Mouse (Mus musculus) forebrain, embryonic 16.5 days (tissue): Measurements from ENCODE around the gene Styxl1. TPM values are rescaled to one million over a fixed set of nuclear protein-coding genes. Genes with fewer than 3 reads are reported as not detected.

Experiments
- ATAC-seq: fragments of 200-750 bp; cut with Nextera tagmentation; 2 replicates; pipeline ENCODE4 v1.8.0; 2017; ENCODE audit warnings: mild to moderate bottlenecking, moderate library complexity
- H3K27ac ChIP-seq: fragments of 300-500 bp; sonication (generic); 2 replicates; pipeline ENCODE4 v1.5.1; 2014; ENCODE audit warnings: low read length, control low read depth
- H3K27me3 ChIP-seq: fragments of 300-500 bp; sonication (generic); replicated peaks from 2 replicates; pipeline ENCODE4 v1.6.1; 2014; ENCODE audit warnings: low read length; ENCODE audit not compliant: control insufficient read depth, insufficient read depth
- H3K36me3 ChIP-seq: fragments of 300-500 bp; sonication (generic); 2 replicates; pipeline ENCODE4 v1.6.1; 2014; ENCODE audit not compliant: control insufficient read depth, insufficient read depth
- H3K4me1 ChIP-seq: fragments of 300-500 bp; sonication (generic); replicated peaks from 2 replicates; pipeline ENCODE4 v1.6.1; 2014; ENCODE audit warnings: low read length; ENCODE audit not compliant: control insufficient read depth, insufficient read depth
- H3K4me2 ChIP-seq: fragments of 300-500 bp; sonication (generic); 2 replicates; pipeline ENCODE4 v1.6.1; 2014; ENCODE audit warnings: mild to moderate bottlenecking, low read length, control low read depth
- H3K4me3 ChIP-seq: fragments of 300-500 bp; sonication (generic); replicated peaks from 2 replicates; pipeline ENCODE4 v1.5.1; 2014; ENCODE audit warnings: mild to moderate bottlenecking, low read length, control low read depth
- H3K9ac ChIP-seq: fragments of 300-500 bp; sonication (generic); replicated peaks from 2 replicates; pipeline ENCODE4 v1.6.1; 2014; ENCODE audit warnings: low read depth, low read length, control low read depth
- H3K9me3 ChIP-seq: fragments of 300-500 bp; sonication (generic); 2 replicates; pipeline ENCODE4 v1.6.1; 2016; ENCODE audit warnings: low read length; ENCODE audit not compliant: control insufficient read depth
- WGBS: fragments of 180-500 bp; shearing (Covaris S2); extraction: QIAGEN DNeasy Blood & Tissue Kit; methylation state at CpG from one replicate; pipeline ENCODE4 v1.1.7; 2014; 5-methylcytosine and 5-hydroxymethylcytosine counted together
- polyA plus RNA-seq: library from polyadenylated mRNA; unstranded; fragments of >200 nt; fragmentation: Nextera tagmentation; extraction: Ambion mirVana; gene quantifications from 2 replicates; pipeline ENCODE4 v1.2.1, GENCODE M21; 2015

Styxl1 gene
- polyA plus RNA-seq, 1 experiment from 2014 or later, result 0.23 TPM

DNA sequence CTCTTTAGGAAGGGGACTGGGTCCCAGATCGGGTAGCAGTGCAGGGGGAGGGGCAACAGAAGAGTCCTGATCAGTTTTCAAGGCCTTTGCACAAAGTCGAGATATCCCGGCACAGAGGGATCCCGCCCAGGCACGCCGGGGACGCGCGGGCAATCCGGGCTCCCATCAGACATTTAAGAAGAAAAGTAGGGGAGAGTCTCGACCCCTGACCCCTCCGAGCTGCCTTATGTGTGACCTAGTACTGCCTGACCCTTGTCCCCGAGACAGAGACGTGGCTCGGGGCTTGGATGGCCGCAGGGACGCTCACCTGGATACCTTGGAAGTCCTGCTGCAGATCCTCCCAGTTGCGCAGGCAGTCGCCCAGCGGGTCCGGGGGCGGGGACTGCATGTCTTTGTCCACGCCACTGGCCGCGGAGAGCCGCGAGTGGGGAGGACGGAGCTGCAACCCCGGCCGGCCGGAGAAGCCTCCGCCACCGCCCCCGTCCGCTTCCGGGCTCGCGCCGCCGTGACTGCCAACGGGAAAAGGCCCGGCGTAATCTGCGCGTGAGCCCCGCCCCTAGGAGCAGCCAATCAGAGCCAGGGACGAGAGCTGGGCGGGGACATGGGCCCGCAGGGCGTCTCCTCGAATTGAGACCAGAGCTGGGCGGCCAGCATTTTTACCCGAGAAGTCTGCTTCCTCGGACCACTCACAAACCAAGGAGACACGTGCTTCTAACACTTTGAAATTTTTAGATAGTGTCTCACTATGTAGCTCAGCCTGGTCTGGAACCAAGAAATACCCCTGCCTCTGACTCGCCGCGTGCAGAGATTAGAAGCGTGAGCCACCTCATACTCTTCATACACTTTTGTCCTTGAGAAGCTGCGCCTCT, 34.2 kb downstream of the Styxl1 start, which contains the start of gene Tmem120a:
Gene Tmem120a, minus strand, starts transcription at position 708 of the 869 bp plus-strand sequence.
- peak within 1 kb of the TSS; percentile 73 for H3K4me3 ChIP-seq
- H3K9me3 ChIP-seq, result no peaks in the 10 kb centered on the region
- peak; percentile 98 for ATAC-seq
- H3K4me1 ChIP-seq, result peaks cover 17% of the 10 kb centered on the region
- under 1% methylated on average over 60 of the region's 60 CpGs for WGBS
- peak within 1 kb of the TSS; percentile 98 for H3K4me2 ChIP-seq
- peaks cover 8% of the 10 kb centered on the region for H3K36me3 ChIP-seq
- H3K27ac ChIP-seq, result no peak within 1 kb of the TSS
- H3K27me3 ChIP-seq, result no peaks in the 10 kb centered on the region
- H3K9ac ChIP-seq, result peak within 1 kb of the TSS; percentile 72

DNA sequence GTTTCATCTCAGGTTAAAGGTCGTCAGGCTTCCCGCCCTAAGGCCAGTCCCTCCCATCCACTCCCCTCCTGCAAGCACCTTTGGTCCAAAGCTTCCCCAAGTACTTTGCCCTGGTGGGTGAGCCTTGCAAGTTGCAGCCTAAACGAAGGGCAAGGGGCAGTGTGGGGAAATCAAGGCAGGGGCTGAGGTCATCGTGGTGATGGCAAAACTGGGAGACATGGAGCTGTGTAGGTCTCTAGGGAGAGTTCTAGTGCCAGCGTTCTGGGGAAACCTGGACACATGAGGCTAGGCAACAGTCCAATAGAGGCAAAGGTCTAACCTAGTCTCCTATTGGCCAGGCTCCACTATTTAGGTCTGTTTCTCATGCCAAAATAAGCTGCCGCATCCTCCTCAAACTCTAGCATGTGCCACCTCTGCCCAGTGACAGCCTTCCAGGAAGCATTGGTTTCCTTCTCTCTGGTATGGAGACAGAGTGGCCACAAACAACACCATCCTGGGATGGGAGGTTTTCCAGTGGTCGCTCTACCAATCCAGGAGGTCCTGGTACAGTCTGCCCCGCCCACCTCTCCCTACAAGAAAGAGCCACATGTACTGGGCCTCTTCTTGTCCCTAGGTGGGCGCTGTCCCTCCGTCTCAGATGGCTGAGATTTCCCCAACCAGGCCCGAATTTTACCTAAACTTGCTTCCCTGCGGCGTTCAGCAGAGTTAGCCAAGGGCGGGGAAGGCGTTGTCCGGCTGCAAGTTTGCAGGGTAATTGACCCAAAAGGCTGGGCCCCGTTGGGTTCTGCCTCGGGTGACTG, 35.0 kb downstream of the Styxl1 start:
- ATAC-seq, result peak; percentile 43; the same call in 1 of the 2 replicates
- WGBS, result 24% methylated on average over 18 of the region's 18 CpGs
- no peak overlapping the region for H3K27ac ChIP-seq

GRCm38 (mm10) chr5:135742156-135742555, 36.0 kb downstream of the Styxl1 start:
- H3K36me3 ChIP-seq, result peaks cover 8% of the 10 kb centered on the region
- no peak overlapping the region for H3K4me2 ChIP-seq
- no peak overlapping the region for H3K9ac ChIP-seq
- H3K4me1 ChIP-seq, result peaks cover 17% of the 10 kb centered on the region
- H3K4me3 ChIP-seq, result no peak overlapping the region
- ATAC-seq, result no peak
- 66% methylated on average over 10 of the region's 10 CpGs for WGBS
- H3K27me3 ChIP-seq, result no peaks in the 10 kb centered on the region
- no peaks in the 10 kb centered on the region for H3K9me3 ChIP-seq
- H3K27ac ChIP-seq, result no peak overlapping the region

More for the DNA sequence above, 35.0 kb downstream of the Styxl1 start:
- peaks cover 17% of the 10 kb centered on the region for H3K4me1 ChIP-seq
- peak overlapping the region; percentile 98 for H3K4me2 ChIP-seq
- peaks cover 8% of the 10 kb centered on the region for H3K36me3 ChIP-seq
- H3K9ac ChIP-seq, result peak overlapping the region; percentile 72
- H3K4me3 ChIP-seq, result peak overlapping the region; percentile 73
- H3K9me3 ChIP-seq, result no peaks in the 10 kb centered on the region
- no peaks in the 10 kb centered on the region for H3K27me3 ChIP-seq

- WGBS, result 23% methylated on average over 6 of the region's 6 CpGs
- Histone ChIP-seq H3K27ac (no peak overlapping the region), H3K4me3 (no peak overlapping the region), H3K9me3 (no peaks in the 10 kb centered on the region), H3K4me1 (peaks cover 10% of the 10 kb centered on the region), H3K36me3 (peaks cover 40% of the 10 kb centered on the region), H3K4me2 (no peak overlapping the region), H3K27me3 (no peaks in the 10 kb centered on the region), H3K9ac (no peak overlapping the region)
- no peak for ATAC-seq
Measured at GRCm38 (mm10) chr5:135738266-135738665, 39.9 kb downstream of the Styxl1 start.

- Histone ChIP-seq H3K9me3 (no peaks in the 10 kb centered on the region), H3K36me3 (peaks cover 48% of the 10 kb centered on the region), H3K4me1 (no peaks in the 10 kb centered on the region), H3K27ac (no peak overlapping the region), H3K4me3 (no peak overlapping the region), H3K4me2 (no peak overlapping the region), H3K9ac (no peak overlapping the region), H3K27me3 (no peaks in the 10 kb centered on the region)
- 82% methylated on average over 7 of the region's 7 CpGs for WGBS
- ATAC-seq, result no peak
Measured at GRCm38 (mm10) chr5:135737154-135737553, 41.0 kb downstream of the Styxl1 start.

GRCm38 (mm10) chr5:135736544-135736943, 41.6 kb downstream of the Styxl1 start:
- Histone ChIP-seq H3K4me1 (no peaks in the 10 kb centered on the region), H3K27ac (no peak overlapping the region), H3K9me3 (no peaks in the 10 kb centered on the region), H3K27me3 (no peaks in the 10 kb centered on the region), H3K9ac (no peak overlapping the region), H3K36me3 (peaks cover 54% of the 10 kb centered on the region), H3K4me2 (no peak overlapping the region), H3K4me3 (no peak overlapping the region)
- ATAC-seq, result no peak
- 94% methylated on average over 16 of the region's 16 CpGs for WGBS

GRCm38 (mm10) chr5:135735741-135736140, 42.4 kb downstream of the Styxl1 start:
- no peaks in the 10 kb centered on the region for H3K27me3 ChIP-seq
- H3K4me2 ChIP-seq, result no peak overlapping the region
- no peak overlapping the region for H3K27ac ChIP-seq
- whole genome bisulfite sequencing, result 90% methylated on average over 13 of the region's 13 CpGs
- peaks cover 55% of the 10 kb centered on the region for H3K36me3 ChIP-seq
- H3K4me3 ChIP-seq, result no peak overlapping the region
- H3K4me1 ChIP-seq, result no peaks in the 10 kb centered on the region
- H3K9ac ChIP-seq, result no peak overlapping the region
- ATAC-seq, result no peak
- H3K9me3 ChIP-seq, result no peaks in the 10 kb centered on the region

GRCm38 (mm10) chr5:135734057-135734680, 44.0 kb downstream of the Styxl1 start:
- Histone ChIP-seq H3K4me2 (no peak overlapping the region), H3K36me3 (peaks cover 54% of the 10 kb centered on the region), H3K4me3 (no peak overlapping the region), H3K9ac (no peak overlapping the region), H3K4me1 (no peaks in the 10 kb centered on the region), H3K9me3 (no peaks in the 10 kb centered on the region), H3K27ac (no peak overlapping the region), H3K27me3 (no peaks in the 10 kb centered on the region)
- WGBS, result 96% methylated on average over 41 of the region's 42 CpGs
- no peak for ATAC-seq

DNA sequence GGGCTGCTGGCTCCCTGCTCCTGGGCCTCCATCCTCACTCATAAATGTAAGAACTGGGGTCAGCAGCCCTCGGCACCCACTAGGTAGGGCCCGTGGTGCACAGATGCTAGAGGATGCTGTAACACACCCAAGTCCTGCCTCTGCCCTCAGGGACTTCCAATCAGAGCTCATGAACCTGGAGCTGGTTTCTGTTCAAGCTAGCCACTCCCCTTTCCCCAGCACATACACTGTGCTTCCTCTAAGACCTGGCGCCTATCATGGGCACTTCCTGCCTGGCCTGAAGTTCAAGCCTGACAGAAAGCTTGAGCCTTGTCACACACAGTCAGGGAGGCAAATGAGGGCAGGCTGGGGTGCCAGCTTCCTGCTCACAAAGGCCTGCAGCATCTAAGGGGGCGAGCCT, 45.1 kb downstream of the Styxl1 start:
- Histone ChIP-seq H3K36me3 (peaks cover 54% of the 10 kb centered on the region), H3K4me2 (no peak overlapping the region), H3K9me3 (no peaks in the 10 kb centered on the region), H3K27ac (no peak overlapping the region), H3K27me3 (no peaks in the 10 kb centered on the region), H3K9ac (no peak overlapping the region), H3K4me3 (no peak overlapping the region), H3K4me1 (no peaks in the 10 kb centered on the region)
- WGBS, result 84% methylated on average over 4 of the region's 4 CpGs
- no peak for ATAC-seq
